In genomic region chr8:120216855-120217830, GRCm38 (mm10) we compare ENCODE assay signal across 8 mouse cellular contexts. TPM values are rescaled to one million over a fixed set of nuclear protein-coding genes. Genes with fewer than 3 reads are reported as not detected.
DNase-seq lines count a peak whose midpoint lies in the region; ATAC-seq and TF ChIP-seq lines count a peak whose summit lies in the region.

No protein-coding gene starts in this region.

- DNase-seq in adrenal gland, adult (ENCODE audit: inconsistent age in 2 of 2, low spot score in 1 of 2), result peak; percentile 21 to 60
- no peak for DNase-seq in adrenal gland, postnatal 10 days
- peak; percentile 61 for DNase-seq in forebrain, embryonic 10.5 days (ENCODE audit: extremely low spot score, low spot score)
- peak; percentile 70 for DNase-seq in hindbrain, embryonic 11.5 days (ENCODE audit: low spot score)
- peak; percentile 48 for DNase-seq in liver, adult 2 months (ENCODE audit: extremely low read depth, low read depth, low spot score)
- no peak for DNase-seq in adrenal gland, adult 18-20 months (ENCODE audit: low spot score in 2 of 2)
- no peak for DNase-seq in testis, postnatal 14 days (ENCODE audit: low spot score)

- WGBS in forebrain, embryonic 10.5 days, result 18% methylated on average over 13 of the region's 13 CpGs
- WGBS in hindbrain, embryonic 11.5 days, result 16% methylated on average over 13 of the region's 13 CpGs
- WGBS in liver, adult 2 months, result 48% methylated on average over 13 of the region's 13 CpGs
- WGBS in neural tube, embryonic 15.5 days, result 22% methylated on average over 13 of the region's 13 CpGs

- H3K4me2 ChIP-seq in hindbrain, embryonic 11.5 days (replicated peaks; ENCODE audit: low read depth, low read length), result no peak overlapping the region; the same call in 1 of the 2 replicates
- no peak overlapping the region for H3K4me2 ChIP-seq in neural tube, embryonic 15.5 days

- H3K27me3 ChIP-seq in forebrain, embryonic 10.5 days (ENCODE audit: poor library complexity, severe bottlenecking), result peaks cover 19% of the 10 kb centered on the region
- no peaks in the 10 kb centered on the region for H3K27me3 ChIP-seq in hindbrain, embryonic 11.5 days (ENCODE audit: control insufficient read depth, insufficient read depth, low read length)
- H3K27me3 ChIP-seq in liver, adult 2 months (ENCODE audit: control insufficient read depth, insufficient read depth, low read length), result no peaks in the 10 kb centered on the region
- H3K27me3 ChIP-seq in neural tube, embryonic 15.5 days (replicated peaks), result no peaks in the 10 kb centered on the region

- no peak overlapping the region for H3K9ac ChIP-seq in hindbrain, embryonic 11.5 days (ENCODE audit: low read depth, low read length)
- H3K9ac ChIP-seq in liver, adult 2 months (ENCODE audit: low read depth, low read length), result no peak overlapping the region
- H3K9ac ChIP-seq in neural tube, embryonic 15.5 days (replicated peaks), result no peak overlapping the region

- H3K36me3 ChIP-seq in forebrain, embryonic 10.5 days (replicated peaks), result no peaks in the 10 kb centered on the region
- H3K36me3 ChIP-seq in hindbrain, embryonic 11.5 days (ENCODE audit: control insufficient read depth, insufficient read depth, low read length), result no peaks in the 10 kb centered on the region
- no peaks in the 10 kb centered on the region for H3K36me3 ChIP-seq in liver, adult 2 months (ENCODE audit: control insufficient read depth, insufficient read depth, low read length)
- H3K36me3 ChIP-seq in neural tube, embryonic 15.5 days, result no peaks in the 10 kb centered on the region

- peak overlapping the region; percentile 71 for H3K27ac ChIP-seq in forebrain, embryonic 10.5 days
- H3K27ac ChIP-seq in hindbrain, embryonic 11.5 days (ENCODE audit: low read depth, low read length), result peak overlapping the region; percentile 70
- H3K27ac ChIP-seq in liver, adult 2 months (replicated peaks; ENCODE audit: insufficient read depth, low read depth, low read length), result no peak overlapping the region
- H3K27ac ChIP-seq in neural tube, embryonic 15.5 days (replicated peaks), result peak overlapping the region; percentile 55; the same call in 1 of the 2 replicates

- no peaks in the 10 kb centered on the region for H3K79me2 ChIP-seq in liver, adult 2 months (ENCODE audit: control insufficient read depth, insufficient read depth, low read length)

- H3K4me3 ChIP-seq in forebrain, embryonic 10.5 days, result peak overlapping the region; percentile 13; the same call in 1 of the 2 replicates
- no peak overlapping the region for H3K4me3 ChIP-seq in hindbrain, embryonic 11.5 days (ENCODE audit: low read depth, low read length)
- H3K4me3 ChIP-seq in liver, adult 2 months (ENCODE audit: insufficient read depth, low read depth, low read length), result no peak overlapping the region
- H3K4me3 ChIP-seq in neural tube, embryonic 15.5 days (replicated peaks), result no peak overlapping the region

- TF ChIP-seq CTCF in liver, adult 2 months (IDR thresholded peaks at IDR 0.05; ENCODE audit: low read depth, low read length), result no peak

- peaks cover 54% of the 10 kb centered on the region for H3K4me1 ChIP-seq in forebrain, embryonic 10.5 days
- peaks cover 11% of the 10 kb centered on the region for H3K4me1 ChIP-seq in hindbrain, embryonic 11.5 days (replicated peaks; ENCODE audit: control insufficient read depth, insufficient read depth, low read length)
- no peaks in the 10 kb centered on the region; the same call in 1 of the 2 replicates for H3K4me1 ChIP-seq in liver, adult 2 months (ENCODE audit: control insufficient read depth, insufficient read depth, low read length)
- H3K4me1 ChIP-seq in neural tube, embryonic 15.5 days, result peaks cover 31% of the 10 kb centered on the region

- peak; percentile 76; the same call in 1 of the 2 replicates for ATAC-seq in hindbrain, embryonic 11.5 days (ENCODE audit: low FRiP score)
- ATAC-seq in neural tube, embryonic 15.5 days (ENCODE audit: low FRiP score), result peak; percentile 76

- H3K9me3 ChIP-seq in forebrain, embryonic 10.5 days, result no peaks in the 10 kb centered on the region
- H3K9me3 ChIP-seq in hindbrain, embryonic 11.5 days (ENCODE audit: control insufficient read depth, low read length), result no peaks in the 10 kb centered on the region
- H3K9me3 ChIP-seq in neural tube, embryonic 15.5 days (replicated peaks), result no peaks in the 10 kb centered on the region

- TF ChIP-seq POLR2A in liver, adult 2 months (IDR thresholded peaks at IDR 0.05; ENCODE audit: extremely low read depth, insufficient read depth, low read length), result no peak

RNA-seq across cellular contexts. Expression of gene Gse1, which starts 11.1 kb away (rescaled TPM):
- total RNA-seq in adrenal gland, postnatal 10 days (2021), result 10 to 100 TPM; 27.2 to 42.9 TPM
- polyA plus RNA-seq in forebrain, embryonic 10.5 days (2016; fragmentation: Nextera tagmentation; extraction: Ambion mirVana), result 11.1 and 12.0 TPM in 2 replicates
- 16.5 and 17.8 TPM in 2 replicates for polyA plus RNA-seq in hindbrain, embryonic 11.5 days (2014; fragmentation: Nextera tagmentation; extraction: Ambion mirVana)
- total RNA-seq in liver, adult 2 months (2014; rRNA removed), result 2.6 and 3.6 TPM in 2 replicates
- polyA plus RNA-seq in liver, adult 2 months (2012; rRNA removed), result 8.5 and 10.0 TPM in 2 replicates
- 12.2 and 14.0 TPM in 2 replicates for polyA plus RNA-seq in neural tube, embryonic 15.5 days (2015; fragmentation: Nextera tagmentation; extraction: Ambion mirVana)
- total RNA-seq in adrenal gland, adult 18-20 months (2021), result 10 to 100 TPM; 23.9 to 24.1 TPM

RNA-seq across cellular contexts. Expression of gene Fam92b, which starts 39.9 kb away (rescaled TPM):
- total RNA-seq in adrenal gland, postnatal 10 days (2021), result 1 to 10 TPM in 1 of 2 experiments, under 1 TPM in 1; 0.90 to 1.4 TPM
- 2.0 TPM in 2 replicates for polyA plus RNA-seq in forebrain, embryonic 10.5 days (2016; fragmentation: Nextera tagmentation; extraction: Ambion mirVana)
- 2.1 and 2.7 TPM in 2 replicates for polyA plus RNA-seq in hindbrain, embryonic 11.5 days (2014; fragmentation: Nextera tagmentation; extraction: Ambion mirVana)
- not detected in 2 replicates for total RNA-seq in liver, adult 2 months (2014; rRNA removed)
- not detected in 2 replicates for polyA plus RNA-seq in liver, adult 2 months (2012; rRNA removed)
- polyA plus RNA-seq in neural tube, embryonic 15.5 days (2015; fragmentation: Nextera tagmentation; extraction: Ambion mirVana), result 1.6 and 1.7 TPM in 2 replicates
- 1 to 10 TPM in 1 of 2 experiments, under 1 TPM in 1; 0.70 to 1.6 TPM for total RNA-seq in adrenal gland, adult 18-20 months (2021)

Comparison
In these comparisons a context has a peak if more than half of its experiments do, and no peak if none do; other contexts are left out.
1. DNase-seq: peak in adrenal gland, adult (2 of 2), forebrain, embryonic 10.5 days (single experiment), hindbrain, embryonic 11.5 days (single experiment) and liver, adult 2 months (single experiment); none in adrenal gland, postnatal 10 days (single experiment), adrenal gland, adult 18-20 months (0 of 2) and testis, postnatal 14 days (single experiment).